Mouse (Mus musculus) olfactory bulb, adult 2 months (tissue): ENCODE measurements around the gene Ddx23. TPM values are rescaled to one million over a fixed set of nuclear protein-coding genes. Genes with fewer than 3 reads are reported as not detected.
A peak's percentile ranks its signal among the peaks of the same experiment; 100 is the strongest.

ENCODE experiments used
- H3K27ac ChIP-seq: fragments of 200-500 bp; 2 replicates; pipeline ENCODE4 v1.5.1; 2012; ENCODE audit warnings: low read depth, low read length; ENCODE audit not compliant: insufficient read depth
- H3K4me1 ChIP-seq: fragments of 200-500 bp; 2 replicates; pipeline ENCODE4 v1.6.1; 2012; ENCODE audit warnings: low read length; ENCODE audit not compliant: control insufficient read depth, insufficient read depth
- H3K4me3 ChIP-seq: fragments of 200-500 bp; 2 replicates; pipeline ENCODE4 v1.5.1; 2012; ENCODE audit warnings: mild to moderate bottlenecking, low read depth, low read length, moderate library complexity; ENCODE audit not compliant: insufficient read depth
- CTCF ChIP-seq: fragments of 200-500 bp; IDR thresholded peaks from 2 replicates; pipeline ENCODE4 v1.5.1; 2012; ENCODE audit warnings: low read depth, mild to moderate bottlenecking, low read length, moderate library complexity; ENCODE audit not compliant: insufficient read depth
- POLR2A ChIP-seq: fragments of 200-500 bp; IDR thresholded peaks from 2 replicates; pipeline ENCODE4 v1.6.1; 2012; ENCODE audit warnings: mild to moderate bottlenecking, low read depth, low read length, moderate library complexity; ENCODE audit not compliant: insufficient read depth
- WGBS: fragments of 180-500 bp; shearing (Covaris S2); methylation state at CpG from one replicate; pipeline ENCODE4 v1.1.7; 2018; 5-methylcytosine and 5-hydroxymethylcytosine counted together
- polyA plus RNA-seq: library from polyadenylated mRNA; stranded (reverse); fragments of >200 nt; gene quantifications from 2 replicates; pipeline ENCODE4 v1.2.4, GENCODE M21; 2012; ENCODE audit warnings: low replicate concordance; ENCODE audit not compliant: missing spikeins, insufficient read depth, insufficient read length

Gene Ddx23
- polyA plus RNA-seq, 1 experiment = not detected

- no peak overlapping the region for H3K27ac ChIP-seq
- TF ChIP-seq CTCF = no peak
- TF ChIP-seq POLR2A = no peak
- H3K4me1 ChIP-seq = peaks cover 51% of the 10 kb centered on the region
- peak overlapping the region; percentile 93 for H3K4me3 ChIP-seq
- WGBS = 17% methylated on average over 4 of the region's 4 CpGs
These were observed 55.1 kb downstream of the Ddx23 start for GRCm38 (mm10) chr15:98607557-98607956.

- H3K27ac ChIP-seq = no peak overlapping the region
- no peak for TF ChIP-seq POLR2A
- no peak for TF ChIP-seq CTCF
- 75% methylated on average over 9 of the region's 9 CpGs for WGBS
- H3K4me1 ChIP-seq = peaks cover 57% of the 10 kb centered on the region
- no peak overlapping the region for H3K4me3 ChIP-seq
These were observed 56.0 kb downstream of the Ddx23 start for GRCm38 (mm10) chr15:98606739-98607138.

- TF ChIP-seq CTCF (no peak), POLR2A (no peak)
These were observed 56.6 kb downstream of the Ddx23 start for GRCm38 (mm10) chr15:98606051-98606536.

GRCm38 (mm10) chr15:98604041-98604575, 58.6 kb downstream of the Ddx23 start:
- Histone ChIP-seq H3K4me3 (no peak overlapping the region), H3K27ac (no peak overlapping the region), H3K4me1 (peaks cover 63% of the 10 kb centered on the region)
- TF ChIP-seq CTCF (no peak), POLR2A (no peak)
- WGBS = 94% methylated on average over 24 of the region's 24 CpGs

More at GRCm38 (mm10) chr15:98606051-98606536, 56.6 kb downstream of the Ddx23 start:
- Histone ChIP-seq H3K27ac (no peak overlapping the region), H3K4me1 (peaks cover 59% of the 10 kb centered on the region), H3K4me3 (no peak overlapping the region)
- 66% methylated on average over 12 of the region's 12 CpGs for WGBS

GRCm38 (mm10) chr15:98602921-98603458, 59.7 kb downstream of the Ddx23 start:
- Histone ChIP-seq H3K4me3 (no peak overlapping the region), H3K27ac (0 out of 2 replicates have a peak overlapping the region, but pooled peaks have one; percentile 7), H3K4me1 (peaks cover 55% of the 10 kb centered on the region)
- no peak for TF ChIP-seq POLR2A
- WGBS = 35% methylated on average over 4 of the region's 4 CpGs

GRCm38 (mm10) chr15:98602191-98602881, 60.4 kb downstream of the Ddx23 start:
- 0 out of 2 replicates have a peak overlapping the region, but pooled peaks have one; percentile 2 for H3K4me3 ChIP-seq
- H3K27ac ChIP-seq = no peak overlapping the region
- 36% methylated on average over 13 of the region's 13 CpGs for WGBS
- TF ChIP-seq POLR2A (no peak), CTCF (no peak)
- H3K4me1 ChIP-seq = peaks cover 48% of the 10 kb centered on the region

- 71% methylated on average over 7 of the region's 7 CpGs for WGBS
- peaks cover 44% of the 10 kb centered on the region for H3K4me1 ChIP-seq
- H3K27ac ChIP-seq = no peak overlapping the region
- H3K4me3 ChIP-seq = 0 out of 2 replicates have a peak overlapping the region, but pooled peaks have one; percentile 2
- TF ChIP-seq CTCF = no peak
- TF ChIP-seq POLR2A = no peak
These were observed 60.9 kb downstream of the Ddx23 start for GRCm38 (mm10) chr15:98601832-98602190.

GRCm38 (mm10) chr15:98600036-98600709, 62.5 kb downstream of the Ddx23 start:
- Histone ChIP-seq H3K4me1 (peaks cover 38% of the 10 kb centered on the region), H3K27ac (no peak overlapping the region), H3K4me3 (no peak overlapping the region)
- 78% methylated on average over 12 of the region's 12 CpGs for WGBS
- no peak for TF ChIP-seq POLR2A
- TF ChIP-seq CTCF = no peak

- Histone ChIP-seq H3K27ac (no peak overlapping the region), H3K4me3 (no peak overlapping the region), H3K4me1 (peaks cover 23% of the 10 kb centered on the region)
- TF ChIP-seq POLR2A (no peak), CTCF (no peak)
- WGBS = 92% methylated on average over 14 of the region's 14 CpGs
These were observed 66.1 kb downstream of the Ddx23 start for GRCm38 (mm10) chr15:98596609-98597008.

Other genes starting within 250 kb of the Ddx23 start
- not detected in 2 replicates for gene Olfr282, start 231.7 kb downstream of the Ddx23 start, polyA plus RNA-seq
- gene Olfr281, start 210.3 kb downstream of the Ddx23 start, polyA plus RNA-seq = not detected in 2 replicates
- gene OR5BS1P, start 193.0 kb downstream of the Ddx23 start, polyA plus RNA-seq = not detected in 2 replicates
- not detected in 2 replicates for gene Lalba, start 180.2 kb downstream of the Ddx23 start, polyA plus RNA-seq
- gene Olfr279, start 170.5 kb downstream of the Ddx23 start, polyA plus RNA-seq = 143 TPM in 1 of 2 replicates, not detected in the other
- gene Kansl2, start 128.6 kb downstream of the Ddx23 start, polyA plus RNA-seq = not detected in 2 replicates
- gene Ccnt1, start 92.0 kb downstream of the Ddx23 start, polyA plus RNA-seq = 109 TPM in 1 of 2 replicates, not detected in the other
- not detected in 2 replicates for gene 4930415O20Rik, start 91.9 kb downstream of the Ddx23 start, polyA plus RNA-seq
- 87.5 TPM in 1 of 2 replicates, not detected in the other for gene Adcy6, start 52.8 kb downstream of the Ddx23 start, polyA plus RNA-seq
- not detected in 2 replicates for gene Cacnb3, start 32.1 kb downstream of the Ddx23 start, polyA plus RNA-seq
- not detected in 2 replicates for gene Rnd1, start 14.6 kb upstream of the Ddx23 start, polyA plus RNA-seq
- gene Ccdc65, start 45.3 kb upstream of the Ddx23 start, polyA plus RNA-seq = not detected in 2 replicates
- gene Fkbp11, start 65.3 kb upstream of the Ddx23 start, polyA plus RNA-seq = not detected in 2 replicates
- 167 TPM in 1 of 2 replicates, not detected in the other for gene Arf3, start 100.3 kb upstream of the Ddx23 start, polyA plus RNA-seq
- gene Wnt10b, start 115.3 kb upstream of the Ddx23 start, polyA plus RNA-seq = not detected in 2 replicates
- not detected in 2 replicates for gene Wnt1, start 127.0 kb upstream of the Ddx23 start, polyA plus RNA-seq
- 108 TPM in 1 of 2 replicates, not detected in the other for gene Ddn, start 146.6 kb upstream of the Ddx23 start, polyA plus RNA-seq
- not detected in 2 replicates for gene Prkag1, start 168.6 kb upstream of the Ddx23 start, polyA plus RNA-seq
- 38.3 and 267 TPM in 2 replicates for gene Kmt2d, start 208.3 kb upstream of the Ddx23 start, polyA plus RNA-seq
- not detected in 2 replicates for gene Rhebl1, start 231.6 kb upstream of the Ddx23 start, polyA plus RNA-seq
- gene Dhh, start 235.6 kb upstream of the Ddx23 start, polyA plus RNA-seq = not detected in 2 replicates